ENCODE assay signal across 19 mouse cellular contexts in the genomic region with DNA sequence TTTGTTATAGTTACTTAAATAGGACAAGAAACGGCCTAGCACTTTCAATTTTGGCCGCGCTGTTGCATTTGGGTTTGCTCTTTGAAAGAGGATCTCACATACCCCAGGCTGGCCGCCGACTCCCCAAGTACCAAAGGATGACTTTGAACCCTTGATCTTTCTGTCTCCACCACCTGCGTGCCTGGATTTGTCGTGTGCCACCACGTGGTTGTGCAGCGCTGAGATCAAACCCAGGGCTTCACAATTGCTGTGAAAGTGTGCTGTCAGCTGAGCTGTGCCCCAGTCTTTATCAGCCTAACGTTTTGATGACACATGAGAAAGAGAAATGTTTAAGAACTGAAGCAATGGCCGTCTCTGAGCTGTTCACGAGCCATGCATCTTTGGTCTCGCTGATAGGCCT.
"Had no signal": no experiment of that assay in that cellular context is flagged by ENCODE, and none has a peak within 500 bp of the region (broad histone marks: within the 10 kb centered on the region; RNA-seq: fewer than 3 reads in every experiment).

No protein-coding gene starts in this region.

- H3K9me3 ChIP-seq: limb, embryonic 10.5 days; limb, embryonic 13.5 days; liver, embryonic 12.5 days; liver, embryonic 15.5 days; lung, embryonic 15.5 days; megakaryocyte, embryonic 14.5 days had no signal

- H3K4me1 ChIP-seq: liver, embryonic 15.5 days; lung, embryonic 15.5 days; megakaryocyte, embryonic 14.5 days had no signal

- H3K36me3 ChIP-seq: limb, embryonic 10.5 days; limb, embryonic 13.5 days; liver, embryonic 12.5 days; liver, embryonic 15.5 days; lung, embryonic 15.5 days had no signal

- H3K9ac ChIP-seq: limb, embryonic 13.5 days; liver, embryonic 12.5 days; liver, embryonic 15.5 days; lung, embryonic 15.5 days had no signal

- H3K27ac ChIP-seq: kidney, postnatal 0 days; layer of hippocampus, adult 2 months; limb, embryonic 10.5 days; limb, embryonic 13.5 days; liver, embryonic 12.5 days; liver, embryonic 15.5 days; lung, embryonic 15.5 days; stomach, postnatal 0 days had no signal

- H3K27me3 ChIP-seq: limb, embryonic 13.5 days; liver, embryonic 15.5 days; lung, embryonic 15.5 days had no signal

- DNase-seq: kidney, adult 2 months; kidney, postnatal 25 days; layer of hippocampus, adult 9-11 months; liver; lung, adult 18-20 months; lung, postnatal 10 days; lung, postnatal 36 days had no signal

- ATAC-seq: inflammation-experienced regulatory T-cells, adult 6 months; intestine, embryonic 16.5 days; liver, embryonic 12.5 days had no signal

- H3K4me3 ChIP-seq: layer of hippocampus, adult 2 months; limb, embryonic 10.5 days; limb, embryonic 13.5 days; liver, embryonic 12.5 days; liver, embryonic 15.5 days; lung, embryonic 15.5 days; megakaryocyte, embryonic 14.5 days had no signal

- H3K4me2 ChIP-seq: limb, embryonic 13.5 days; liver, embryonic 12.5 days; liver, embryonic 15.5 days; lung, embryonic 15.5 days; midbrain, embryonic 11.5 days had no signal
